Mouse (Mus musculus) stomach, postnatal 0 days (tissue): ENCODE results near the gene Epc2.

ENCODE experiments used
- CTCF ChIP-seq: IDR thresholded peaks from 2 replicates; pipeline ENCODE4 v1.5.1; 2016; ENCODE audit warnings: antibody characterized with exemption, low read depth, mild to moderate bottlenecking, moderate library complexity
- EP300 ChIP-seq: optimal IDR thresholded peaks from 2 replicates; pipeline ENCODE3; 2016; ENCODE audit warnings: antibody characterized with exemption

DNA sequence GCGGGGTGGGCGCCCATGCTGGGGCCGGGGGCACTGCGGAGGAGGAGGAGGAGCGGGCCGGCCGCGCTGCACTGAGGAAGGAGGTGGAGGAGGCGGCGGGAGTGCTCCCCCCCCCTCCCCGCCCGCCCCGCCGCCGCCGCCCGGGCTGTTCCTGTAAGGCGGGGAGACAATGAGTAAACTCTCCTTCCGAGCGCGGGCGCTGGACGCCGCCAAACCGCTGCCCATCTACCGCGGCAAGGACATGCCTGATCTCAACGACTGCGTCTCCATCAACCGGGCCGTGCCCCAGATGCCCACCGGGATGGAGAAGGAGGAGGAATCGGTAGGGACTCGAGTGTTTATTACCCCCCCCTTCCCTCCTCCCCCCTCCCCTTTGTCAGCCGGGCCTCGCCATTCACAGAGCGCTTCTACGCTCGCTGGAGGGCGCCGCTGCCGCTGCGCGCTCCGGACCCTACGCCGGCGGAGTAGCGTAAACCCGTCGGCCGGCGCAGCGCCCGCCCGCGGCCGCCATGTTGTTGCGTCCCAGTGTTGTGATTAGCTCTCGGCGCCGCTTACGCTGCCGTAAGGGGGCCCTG lies 438 bp downstream of the Epc2 start:
- TF ChIP-seq CTCF: peak; percentile 53
- TF ChIP-seq EP300: peak; percentile 73
